Comparison of ENCODE assay signal across 7 mouse cellular contexts in the genomic region with DNA sequence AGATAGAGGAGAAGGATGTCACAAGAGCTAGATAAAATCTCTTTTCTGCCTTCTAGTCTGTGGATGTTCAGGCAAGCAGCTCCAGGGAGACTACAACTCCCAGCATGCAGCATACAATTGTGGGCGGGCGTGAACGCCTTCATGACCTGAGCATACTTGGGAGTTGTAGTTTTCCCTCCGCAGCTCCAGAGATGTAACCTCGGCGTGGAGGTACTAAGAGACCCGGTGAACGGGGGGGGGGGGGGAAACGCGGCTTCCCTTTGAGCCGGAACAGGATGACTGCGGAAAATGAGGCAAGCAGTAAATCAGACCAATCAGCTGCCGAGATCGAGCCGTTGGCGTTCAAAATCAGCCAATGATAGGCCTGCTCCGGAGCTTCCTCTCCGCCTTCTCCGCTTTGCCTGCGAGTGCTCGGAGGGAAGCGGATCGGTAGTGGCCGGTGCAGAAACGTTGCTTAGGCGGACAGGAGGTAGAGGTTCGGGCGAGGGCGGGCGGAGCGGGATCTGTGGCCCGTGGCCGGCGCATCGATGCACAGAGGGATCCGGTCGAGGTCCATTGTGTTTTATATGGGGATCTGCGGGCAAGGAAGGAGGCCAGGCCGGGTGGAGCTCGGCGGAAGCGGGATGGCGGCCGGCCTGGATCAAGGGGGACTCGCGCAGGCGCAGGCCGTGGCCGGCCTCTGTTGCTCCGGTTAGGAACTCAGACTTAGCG. TPM values are rescaled to one million over a fixed set of nuclear protein-coding genes. Genes with fewer than 3 reads are reported as not detected.
DNase-seq lines count a peak whose midpoint lies in the region; ATAC-seq lines count a peak whose summit lies in the region.

A gene (plus strand): TSS at position 237 of the 711 bp plus-strand sequence.

- H3K4me2 ChIP-seq in embryonic facial prominence, embryonic 12.5 days (replicated peaks), result peak within 1 kb of the TSS; percentile 60
- peak within 1 kb of the TSS; percentile 62 for H3K4me2 ChIP-seq in limb, embryonic 11.5 days (ENCODE audit: low read depth, severe bottlenecking)
- H3K4me2 ChIP-seq in midbrain, embryonic 14.5 days (ENCODE audit: low read length), result peak within 1 kb of the TSS; percentile 56

- H3K36me3 ChIP-seq in embryonic facial prominence, embryonic 12.5 days, result peaks cover 24% of the 10 kb centered on the region
- H3K36me3 ChIP-seq in limb, embryonic 11.5 days (ENCODE audit: control insufficient read depth, insufficient read depth, low read length), result peaks cover 7% of the 10 kb centered on the region; the same call in 1 of the 2 replicates
- peaks cover 31% of the 10 kb centered on the region for H3K36me3 ChIP-seq in midbrain, embryonic 14.5 days (ENCODE audit: control insufficient read depth, insufficient read depth, low read length)

- peak within 1 kb of the TSS; percentile 89 for H3K27ac ChIP-seq in embryonic facial prominence, embryonic 12.5 days
- peak within 1 kb of the TSS; percentile 75; the same call in 1 of the 2 replicates for H3K27ac ChIP-seq in limb, embryonic 11.5 days (replicated peaks; ENCODE audit: low read depth, low read length)
- peak within 1 kb of the TSS; percentile 90 for H3K27ac ChIP-seq in midbrain, embryonic 14.5 days (replicated peaks; ENCODE audit: low read depth, low read length)

- WGBS in embryonic facial prominence, embryonic 12.5 days, result under 1% methylated on average over 43 of the region's 51 CpGs
- WGBS in limb, embryonic 11.5 days, result 0% methylated on average over 44 of the region's 51 CpGs
- WGBS in midbrain, embryonic 14.5 days, result under 1% methylated on average over 46 of the region's 51 CpGs

- no peaks in the 10 kb centered on the region for H3K9me3 ChIP-seq in embryonic facial prominence, embryonic 12.5 days
- no peaks in the 10 kb centered on the region for H3K9me3 ChIP-seq in limb, embryonic 11.5 days (ENCODE audit: control insufficient read depth, low read length)
- H3K9me3 ChIP-seq in midbrain, embryonic 14.5 days (ENCODE audit: control insufficient read depth, low read length), result no peaks in the 10 kb centered on the region

- H3K4me3 ChIP-seq in embryonic facial prominence, embryonic 12.5 days, result peak within 1 kb of the TSS; percentile 81
- peak within 1 kb of the TSS; percentile 73 for H3K4me3 ChIP-seq in limb, embryonic 11.5 days (ENCODE audit: low read depth, low read length)
- H3K4me3 ChIP-seq in midbrain, embryonic 14.5 days (replicated peaks; ENCODE audit: low read depth, low read length), result peak within 1 kb of the TSS; percentile 77

- ATAC-seq in embryonic facial prominence, embryonic 12.5 days (ENCODE audit: insufficient number of reproducible peaks, insufficient read depth, low FRiP score, low TSS enrichment), result peak; percentile 97
- ATAC-seq in limb, embryonic 11.5 days (ENCODE audit: insufficient number of reproducible peaks, low FRiP score, low TSS enrichment, low read depth), result peak; percentile 89
- peak; percentile 96 for ATAC-seq in midbrain, embryonic 14.5 days (ENCODE audit: low FRiP score, low TSS enrichment)

- peak; percentile 82 for DNase-seq in adrenal gland, postnatal 25 days
- DNase-seq in heart, adult 11 months, result peak; percentile 100
- DNase-seq in kidney, adult 18-20 months, result peak; percentile 91
- peak; percentile 92 for DNase-seq in limb, embryonic 11.5 days (ENCODE audit: low spot score)
- DNase-seq in midbrain, embryonic 14.5 days, result peak; percentile 97
- DNase-seq in spleen, adult 18-20 months, result peak; percentile 80 to 82

- peaks cover 7% of the 10 kb centered on the region; the same call in 1 of the 2 replicates for H3K4me1 ChIP-seq in embryonic facial prominence, embryonic 12.5 days
- peaks cover 8% of the 10 kb centered on the region for H3K4me1 ChIP-seq in limb, embryonic 11.5 days (ENCODE audit: control insufficient read depth, insufficient read depth, low read length)
- H3K4me1 ChIP-seq in midbrain, embryonic 14.5 days (ENCODE audit: control insufficient read depth, insufficient read depth, low read length), result peaks cover 5% of the 10 kb centered on the region

- H3K9ac ChIP-seq in embryonic facial prominence, embryonic 12.5 days, result peak within 1 kb of the TSS; percentile 84
- peak within 1 kb of the TSS; percentile 94 for H3K9ac ChIP-seq in limb, embryonic 11.5 days (ENCODE audit: low read length)
- H3K9ac ChIP-seq in midbrain, embryonic 14.5 days (replicated peaks; ENCODE audit: low read length), result peak within 1 kb of the TSS; percentile 72

- peaks cover 28% of the 10 kb centered on the region for H3K27me3 ChIP-seq in embryonic facial prominence, embryonic 12.5 days
- H3K27me3 ChIP-seq in limb, embryonic 11.5 days (ENCODE audit: control insufficient read depth, insufficient read depth, low read length), result peaks cover 30% of the 10 kb centered on the region
- peaks cover 40% of the 10 kb centered on the region for H3K27me3 ChIP-seq in midbrain, embryonic 14.5 days (ENCODE audit: control insufficient read depth, insufficient read depth, low read length)

RNA-seq across cellular contexts. Expression of the gene that starts here (rescaled TPM):
- 79.0 and 81.7 TPM in 2 replicates for total RNA-seq in adrenal gland, postnatal 25 days (2021)
- polyA plus RNA-seq in embryonic facial prominence, embryonic 12.5 days (2016; fragmentation: Nextera tagmentation; extraction: Ambion mirVana), result 239 and 243 TPM in 2 replicates
- polyA plus RNA-seq in limb, embryonic 11.5 days (2014; fragmentation: Nextera tagmentation; extraction: Ambion mirVana), result 291 and 296 TPM in 2 replicates
- 167 and 169 TPM in 2 replicates for polyA plus RNA-seq in midbrain, embryonic 14.5 days (2014; fragmentation: Nextera tagmentation; extraction: Ambion mirVana)

Comparison
In these comparisons a context has a peak if more than half of its experiments do, and no peak if none do; other contexts are left out.
1. Peak in every context shown above with its lines: DNase-seq, ATAC-seq, H3K4me3 ChIP-seq and H3K27ac ChIP-seq.